Mouse (Mus musculus) liver, embryonic 15.5 days (tissue): ENCODE data around the gene Il27. TPM values are rescaled to one million over a fixed set of nuclear protein-coding genes. Genes with fewer than 3 reads are reported as not detected.

Experiments used
- ATAC-seq: fragments of 200-750 bp; cut with Nextera tagmentation; 2 replicates; pipeline ENCODE4 v1.8.0; 2017; ENCODE audit warnings: moderate number of reproducible peaks, mild to moderate bottlenecking, moderate library complexity; ENCODE audit not compliant: insufficient read depth
- H3K27ac ChIP-seq: fragments of 300-500 bp; sonication (generic); replicated peaks from 2 replicates; pipeline ENCODE4 v1.5.1; 2015; ENCODE audit warnings: mild to moderate bottlenecking, inconsistent platforms
- H3K27me3 ChIP-seq: fragments of 300-500 bp; sonication (generic); 2 replicates; pipeline ENCODE4 v1.6.1; 2015; ENCODE audit warnings: mild to moderate bottlenecking, inconsistent platforms
- H3K36me3 ChIP-seq: fragments of 300-500 bp; sonication (generic); replicated peaks from 2 replicates; pipeline ENCODE4 v1.6.1; 2015; ENCODE audit warnings: moderate library complexity, mild to moderate bottlenecking, inconsistent platforms
- H3K4me1 ChIP-seq: fragments of 300-500 bp; sonication (generic); replicated peaks from 2 replicates; pipeline ENCODE4 v1.6.1; 2015; ENCODE audit warnings: inconsistent platforms
- H3K4me2 ChIP-seq: fragments of 300-500 bp; sonication (generic); 2 replicates; pipeline ENCODE4 v1.6.1; 2015; ENCODE audit warnings: moderate library complexity, mild to moderate bottlenecking, inconsistent platforms
- H3K4me3 ChIP-seq: fragments of 300-500 bp; sonication (generic); replicated peaks from 2 replicates; pipeline ENCODE4 v1.5.1; 2015; ENCODE audit warnings: mild to moderate bottlenecking, inconsistent platforms
- H3K9ac ChIP-seq: fragments of 300-500 bp; sonication (generic); 2 replicates; pipeline ENCODE4 v1.6.1; 2015; ENCODE audit warnings: moderate library complexity, mild to moderate bottlenecking, inconsistent platforms
- H3K9me3 ChIP-seq: fragments of 300-500 bp; sonication (generic); replicated peaks from 2 replicates; pipeline ENCODE4 v1.6.1; 2016; ENCODE audit warnings: inconsistent platforms
- WGBS: fragments of 180-500 bp; shearing (Covaris S2); methylation state at CpG from one replicate; pipeline ENCODE4 v1.1.7; 2015; ENCODE audit warnings: mixed read lengths; ENCODE audit not compliant: insufficient replicate concordance; 5-methylcytosine and 5-hydroxymethylcytosine counted together
- polyA plus RNA-seq: library from polyadenylated mRNA; unstranded; fragments of >200 nt; fragmentation: Nextera tagmentation; extraction: Ambion mirVana; gene quantifications from 2 replicates; pipeline ENCODE4 v1.2.1, GENCODE M21; 2015

The Il27 gene
- polyA plus RNA-seq, 1 experiment from 2014 or later, result 0.12 TPM

DNA sequence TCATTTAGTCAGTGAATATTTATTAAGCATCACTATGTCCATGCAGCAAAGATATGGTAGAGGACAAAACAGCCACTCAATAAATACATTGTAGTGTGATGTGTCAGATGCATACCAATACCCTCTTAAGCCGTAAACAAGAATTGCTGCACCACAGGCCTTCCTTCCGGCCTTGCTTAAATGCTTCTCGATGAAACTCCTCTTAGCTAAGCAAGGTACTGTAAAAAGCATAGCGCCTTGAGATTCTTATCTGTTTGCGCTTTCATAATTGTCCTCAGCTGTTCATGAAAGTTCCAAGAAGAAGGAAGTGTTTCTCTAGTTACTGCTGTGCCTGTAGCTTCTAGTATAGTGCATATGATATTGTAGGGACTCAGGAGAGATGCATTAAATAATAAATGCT, 11.9 kb upstream of the Il27 start:
- Histone ChIP-seq H3K36me3 (no peaks in the 10 kb centered on the region), H3K4me2 (no peak overlapping the region), H3K27ac (no peak overlapping the region), H3K9me3 (no peaks in the 10 kb centered on the region), H3K4me1 (0 out of 2 replicates have a peak, but pooled peaks cover 4% of the 10 kb centered on the region), H3K9ac (no peak overlapping the region), H3K27me3 (no peaks in the 10 kb centered on the region), H3K4me3 (no peak overlapping the region)
- ATAC-seq, result no peak
- 45% methylated on average over 5 of the region's 5 CpGs for WGBS

DNA sequence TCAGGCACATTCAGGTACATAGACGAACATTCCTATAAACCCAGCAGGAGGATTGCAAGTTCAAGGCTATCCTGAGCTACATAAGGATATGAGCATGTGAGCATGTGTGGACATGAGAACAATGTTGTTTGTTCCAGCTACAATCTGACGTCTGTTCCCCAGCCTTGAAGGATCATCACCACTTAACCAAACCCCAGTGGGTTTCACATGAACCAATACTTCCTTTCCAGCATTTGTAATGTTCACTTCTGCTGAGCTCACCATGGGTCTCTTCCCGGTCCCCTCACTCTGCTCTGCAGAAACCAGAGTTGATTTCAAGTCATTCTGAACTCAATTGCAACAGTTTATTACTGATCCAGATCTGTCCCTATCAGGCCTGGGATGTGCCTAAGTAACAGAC, 7.9 kb upstream of the Il27 start:
- WGBS, result 41% methylated on average over 3 of the region's 3 CpGs

DNA sequence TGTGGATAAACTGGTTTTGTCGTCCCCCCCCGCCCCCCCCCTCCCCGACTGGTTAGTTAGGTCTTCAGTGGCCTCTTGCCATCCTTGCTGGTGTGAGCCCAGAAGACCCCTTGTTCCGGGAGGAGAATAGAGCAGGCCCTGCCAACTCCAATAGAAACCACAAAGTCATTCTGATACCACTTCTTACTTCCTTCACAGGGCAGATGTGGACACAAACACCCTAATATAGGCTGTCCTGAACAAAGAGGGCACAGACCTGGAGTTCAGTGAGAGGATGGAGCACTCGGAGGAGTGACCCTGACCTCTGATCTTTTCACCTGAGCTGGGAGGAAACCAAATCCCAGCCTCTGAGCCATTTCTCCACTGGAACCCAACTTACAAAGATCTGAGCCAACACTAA, 7.2 kb upstream of the Il27 start:
- H3K4me1 ChIP-seq, result 0 out of 2 replicates have a peak, but pooled peaks cover 11% of the 10 kb centered on the region
- H3K9me3 ChIP-seq, result no peaks in the 10 kb centered on the region
- H3K9ac ChIP-seq, result no peak overlapping the region
- 20% methylated on average over 4 of the region's 5 CpGs for whole genome bisulfite sequencing
- no peak overlapping the region for H3K4me2 ChIP-seq
- H3K4me3 ChIP-seq, result no peak overlapping the region
- no peak overlapping the region for H3K27ac ChIP-seq
- H3K27me3 ChIP-seq, result no peaks in the 10 kb centered on the region
- no peaks in the 10 kb centered on the region for H3K36me3 ChIP-seq
- ATAC-seq, result no peak

More for the DNA sequence above, 7.9 kb upstream of the Il27 start:
- H3K27ac ChIP-seq, result no peak overlapping the region
- H3K27me3 ChIP-seq, result no peaks in the 10 kb centered on the region
- H3K9me3 ChIP-seq, result no peaks in the 10 kb centered on the region
- H3K4me2 ChIP-seq, result no peak overlapping the region
- H3K9ac ChIP-seq, result no peak overlapping the region
- 0 out of 2 replicates have a peak, but pooled peaks cover 11% of the 10 kb centered on the region for H3K4me1 ChIP-seq
- ATAC-seq, result no peak
- no peak overlapping the region for H3K4me3 ChIP-seq
- no peaks in the 10 kb centered on the region for H3K36me3 ChIP-seq

DNA sequence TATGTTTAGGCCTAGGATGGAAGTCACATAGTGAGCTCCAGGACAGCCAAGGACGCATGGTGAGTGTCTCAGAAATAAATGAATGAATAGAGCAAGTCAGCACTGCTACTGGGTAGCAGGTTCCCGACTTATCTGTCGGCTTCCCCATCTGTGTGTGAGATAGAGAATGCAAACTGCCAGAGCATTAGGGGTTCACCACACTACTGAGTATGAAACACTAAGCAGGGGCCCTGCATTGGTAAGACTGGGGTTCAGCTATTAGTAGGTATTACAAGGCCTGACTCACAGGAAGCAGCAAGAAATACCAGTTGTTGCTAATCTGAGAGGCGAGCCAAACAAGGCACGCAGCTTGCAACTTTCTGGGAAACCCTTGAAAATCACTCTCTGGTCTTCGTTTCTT, 4.2 kb upstream of the Il27 start:
- ATAC-seq, result no peak
- Histone ChIP-seq H3K4me2 (no peak overlapping the region), H3K4me1 (peaks cover 14% of the 10 kb centered on the region; the same call in 1 of the 2 replicates), H3K36me3 (no peaks in the 10 kb centered on the region), H3K9ac (no peak overlapping the region), H3K27me3 (no peaks in the 10 kb centered on the region), H3K9me3 (no peaks in the 10 kb centered on the region), H3K27ac (no peak overlapping the region), H3K4me3 (no peak overlapping the region)
- 36% methylated on average over 6 of the region's 6 CpGs for WGBS

DNA sequence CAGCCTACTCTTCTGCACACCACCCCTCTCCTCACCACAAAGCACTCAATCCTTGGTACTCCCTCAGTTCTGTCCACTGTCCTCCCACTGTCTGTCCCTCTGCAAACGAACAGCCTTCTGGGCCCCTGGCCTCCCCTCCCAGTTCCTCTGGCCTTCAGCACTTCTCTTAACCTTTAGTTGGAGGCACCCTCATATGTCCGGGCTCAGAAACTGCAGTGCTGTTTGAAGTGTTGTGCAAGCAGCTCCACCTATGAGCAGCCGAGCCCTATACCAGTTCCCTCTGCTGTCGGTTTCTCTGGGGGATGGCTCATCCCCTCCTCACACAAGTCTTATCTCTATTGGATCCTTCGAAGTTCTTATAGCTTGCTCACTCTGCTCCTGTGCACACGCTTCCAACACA, 1.7 kb upstream of the Il27 start:
- H3K36me3 ChIP-seq, result no peaks in the 10 kb centered on the region
- no peak overlapping the region for H3K9ac ChIP-seq
- H3K9me3 ChIP-seq, result no peaks in the 10 kb centered on the region
- H3K27ac ChIP-seq, result no peak overlapping the region
- no peak overlapping the region for H3K4me3 ChIP-seq
- no peak overlapping the region for H3K4me2 ChIP-seq
- H3K27me3 ChIP-seq, result 0 out of 2 replicates have a peak, but pooled peaks cover 7% of the 10 kb centered on the region
- ATAC-seq, result no peak
- H3K4me1 ChIP-seq, result peaks cover 12% of the 10 kb centered on the region; the same call in 1 of the 2 replicates
- 15% methylated on average over 6 of the region's 6 CpGs for WGBS

DNA sequence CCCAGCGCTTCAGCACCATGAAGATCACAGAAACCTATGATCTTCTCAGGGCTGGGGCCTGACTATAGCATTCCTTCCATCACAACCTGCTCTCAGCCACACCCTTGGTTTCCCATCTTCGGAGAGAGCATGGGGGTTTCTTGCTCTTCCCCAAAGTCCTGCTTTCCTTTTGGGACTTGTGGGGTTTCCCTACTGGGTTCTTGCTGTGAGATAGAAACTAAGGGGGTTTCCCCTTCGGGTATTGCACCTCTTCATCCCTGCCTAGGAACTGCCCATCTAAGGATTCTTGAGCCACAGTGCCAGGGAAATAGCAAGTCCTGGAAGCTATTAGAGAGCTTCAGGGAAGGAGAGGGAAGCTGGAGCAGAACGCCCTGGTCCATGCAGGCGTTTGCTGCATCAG, 1.1 kb upstream of the Il27 start:
- no peaks in the 10 kb centered on the region for H3K36me3 ChIP-seq
- no peak for ATAC-seq
- no peak overlapping the region for H3K9ac ChIP-seq
- H3K27me3 ChIP-seq, result 0 out of 2 replicates have a peak, but pooled peaks cover 7% of the 10 kb centered on the region
- H3K4me2 ChIP-seq, result no peak overlapping the region
- H3K4me1 ChIP-seq, result peaks cover 10% of the 10 kb centered on the region; the same call in 1 of the 2 replicates
- no peaks in the 10 kb centered on the region for H3K9me3 ChIP-seq
- WGBS, result 56% methylated on average over 5 of the region's 5 CpGs
- no peak overlapping the region for H3K27ac ChIP-seq
- H3K4me3 ChIP-seq, result no peak overlapping the region

DNA sequence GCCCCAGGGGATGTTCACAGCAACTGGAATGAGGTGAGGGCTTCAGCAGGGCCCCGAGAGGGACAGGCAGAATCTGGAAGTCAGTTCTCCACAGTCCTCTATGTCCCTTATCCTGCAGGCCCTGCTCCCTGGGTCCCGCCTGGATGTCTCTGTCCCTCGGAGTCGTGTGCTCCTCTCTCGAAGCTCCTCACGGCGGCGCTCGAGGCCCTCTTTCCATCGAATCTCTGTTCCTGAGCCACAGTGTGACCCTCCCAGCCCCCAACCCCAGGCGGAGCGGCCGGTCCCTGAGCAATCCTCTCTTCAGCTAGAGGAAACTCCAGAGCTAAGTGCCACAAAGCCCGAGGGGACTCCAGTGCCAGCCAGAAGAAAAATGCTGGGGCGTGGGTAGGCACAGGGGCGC, 7.0 kb downstream of the Il27 start:
- WGBS, result 20% methylated on average over 16 of the region's 16 CpGs
- H3K9ac ChIP-seq, result no peak overlapping the region
- H3K27me3 ChIP-seq, result peaks cover 21% of the 10 kb centered on the region; the same call in 1 of the 2 replicates
- H3K4me3 ChIP-seq, result no peak overlapping the region
- no peak for ATAC-seq
- H3K4me2 ChIP-seq, result no peak overlapping the region
- no peaks in the 10 kb centered on the region for H3K36me3 ChIP-seq
- H3K27ac ChIP-seq, result no peak overlapping the region
- H3K9me3 ChIP-seq, result no peaks in the 10 kb centered on the region
- peaks cover 25% of the 10 kb centered on the region for H3K4me1 ChIP-seq

DNA sequence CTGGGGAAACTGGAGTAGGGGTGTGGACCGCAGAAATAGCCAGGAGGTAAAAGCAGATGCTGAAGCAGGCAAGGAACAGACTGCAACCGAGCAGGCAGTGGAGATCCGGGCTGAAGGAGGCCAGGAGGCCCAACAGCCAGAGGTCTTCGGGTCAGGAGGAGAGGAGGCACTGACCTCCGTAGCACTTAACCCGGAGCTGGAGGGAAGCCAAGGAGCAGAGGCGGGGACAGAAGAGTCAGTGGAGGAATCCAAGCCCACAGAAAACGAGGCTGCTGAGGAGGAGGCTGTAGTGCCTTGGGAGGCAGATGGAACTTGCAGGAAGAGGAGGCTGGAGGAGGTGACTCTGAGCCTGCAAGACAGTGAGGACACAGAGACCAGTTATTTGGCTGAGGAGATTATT, 7.9 kb downstream of the Il27 start:
- no peaks in the 10 kb centered on the region for H3K36me3 ChIP-seq
- no peak overlapping the region for H3K27ac ChIP-seq
- H3K4me3 ChIP-seq, result no peak overlapping the region
- no peak overlapping the region for H3K4me2 ChIP-seq
- 63% methylated on average over 8 of the region's 8 CpGs for WGBS
- peaks cover 15% of the 10 kb centered on the region; the same call in 1 of the 2 replicates for H3K27me3 ChIP-seq
- H3K4me1 ChIP-seq, result peaks cover 28% of the 10 kb centered on the region
- no peak for ATAC-seq
- H3K9me3 ChIP-seq, result no peaks in the 10 kb centered on the region
- H3K9ac ChIP-seq, result no peak overlapping the region

DNA sequence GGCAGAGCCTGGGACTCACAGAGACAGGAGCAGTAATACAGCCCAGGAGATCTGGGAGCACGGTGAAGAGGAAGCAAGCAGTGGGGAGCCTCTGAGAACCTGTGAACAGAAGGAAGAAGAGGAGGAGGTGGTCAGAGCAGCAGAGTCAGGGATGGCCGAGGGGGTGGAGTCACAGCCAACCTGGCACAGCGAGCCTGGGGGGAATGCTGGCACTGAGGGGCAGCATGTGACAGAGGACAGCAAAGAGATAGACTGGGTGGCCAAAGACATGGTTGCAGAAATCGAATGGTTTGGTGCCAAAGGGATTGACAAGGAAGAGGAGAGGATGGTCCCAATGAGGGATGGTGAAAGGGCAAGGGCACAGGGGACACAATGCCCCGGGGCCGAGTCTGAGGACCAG, 9.0 kb downstream of the Il27 start, which contains the start of gene Cln3:
Gene Cln3 (minus strand): TSS at position 101 of the 400 bp plus-strand sequence.
- H3K36me3 ChIP-seq, result no peaks in the 10 kb centered on the region
- H3K4me2 ChIP-seq, result peak within 1 kb of the TSS; percentile 89
- peak within 1 kb of the TSS; percentile 68 for H3K27ac ChIP-seq
- H3K4me3 ChIP-seq, result peak within 1 kb of the TSS; percentile 61
- H3K9me3 ChIP-seq, result no peaks in the 10 kb centered on the region
- no peak for ATAC-seq
- H3K27me3 ChIP-seq, result peaks cover 15% of the 10 kb centered on the region; the same call in 1 of the 2 replicates
- 48% methylated on average over 6 of the region's 6 CpGs for WGBS
- H3K4me1 ChIP-seq, result peaks cover 28% of the 10 kb centered on the region
- peak within 1 kb of the TSS; percentile 9; the same call in 1 of the 2 replicates for H3K9ac ChIP-seq

DNA sequence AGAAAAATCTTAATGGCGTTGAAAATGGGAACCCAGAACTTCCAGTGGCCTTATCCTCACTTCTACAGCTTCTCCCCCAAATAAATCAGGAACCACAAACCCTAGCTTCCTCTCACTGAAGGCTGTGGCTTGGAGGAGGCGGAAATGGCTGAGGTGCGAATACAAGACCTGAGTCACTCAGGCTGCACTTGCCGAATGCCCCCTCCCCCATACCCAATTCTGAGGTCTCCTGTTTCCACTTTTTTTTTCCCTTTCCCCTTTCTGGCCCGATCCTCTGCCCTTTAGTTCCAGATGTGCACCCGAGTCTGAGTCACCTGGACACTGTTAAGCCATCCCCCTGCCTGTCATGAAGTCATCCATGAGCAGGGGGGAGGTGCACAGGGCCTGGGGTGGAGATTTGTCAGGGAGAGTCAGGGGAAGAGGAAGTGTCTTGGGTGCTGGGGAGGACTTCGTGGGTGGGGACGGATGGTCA, 10.2 kb downstream of the Il27 start, which contains the start of gene Apobr:
Gene Apobr (plus strand): TSS at position 437 of the 472 bp plus-strand sequence.
- H3K4me3 ChIP-seq, result peak within 1 kb of the TSS; percentile 61
- peaks cover 15% of the 10 kb centered on the region; the same call in 1 of the 2 replicates for H3K27me3 ChIP-seq
- ATAC-seq, result no peak
- WGBS, result 22% methylated on average over 8 of the region's 8 CpGs
- H3K27ac ChIP-seq, result peak within 1 kb of the TSS; percentile 68
- H3K4me2 ChIP-seq, result peak within 1 kb of the TSS; percentile 89
- H3K9me3 ChIP-seq, result no peaks in the 10 kb centered on the region
- 0 out of 2 replicates have a peak, but pooled peaks cover 6% of the 10 kb centered on the region for H3K36me3 ChIP-seq
- H3K9ac ChIP-seq, result peak within 1 kb of the TSS; percentile 9; the same call in 1 of the 2 replicates
- peaks cover 28% of the 10 kb centered on the region for H3K4me1 ChIP-seq

DNA sequence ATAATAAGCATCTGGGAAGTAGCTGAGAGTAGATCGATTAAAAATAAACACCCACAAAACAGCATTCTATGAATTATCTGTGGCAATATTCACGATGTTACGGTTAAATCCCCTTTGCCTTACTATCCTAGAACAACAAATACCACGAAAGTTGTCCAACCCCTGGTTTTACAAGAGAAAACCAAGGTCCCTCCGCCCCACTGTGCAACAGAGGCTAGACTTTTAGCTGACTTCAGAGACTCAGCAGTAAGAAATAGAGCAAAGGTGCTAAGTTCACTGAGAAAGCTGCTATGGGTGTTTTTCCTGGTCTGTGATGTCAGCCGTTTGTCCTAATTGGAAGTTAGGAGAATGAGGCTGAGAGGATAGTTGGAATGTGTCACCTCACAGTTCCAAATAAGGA, 11.0 kb downstream of the Il27 start:
- H3K36me3 ChIP-seq, result 0 out of 2 replicates have a peak, but pooled peaks cover 6% of the 10 kb centered on the region

More for the DNA sequence above, 11.0 kb downstream of the Il27 start:
- WGBS, result 33% methylated on average over 6 of the region's 6 CpGs
- peak overlapping the region; percentile 68; the same call in 1 of the 2 replicates for H3K27ac ChIP-seq
- H3K27me3 ChIP-seq, result peaks cover 15% of the 10 kb centered on the region; the same call in 1 of the 2 replicates
- peaks cover 28% of the 10 kb centered on the region for H3K4me1 ChIP-seq
- no peak for ATAC-seq
- H3K4me2 ChIP-seq, result peak overlapping the region; percentile 89
- H3K9ac ChIP-seq, result no peak overlapping the region
- H3K9me3 ChIP-seq, result no peaks in the 10 kb centered on the region
- peak overlapping the region; percentile 61 for H3K4me3 ChIP-seq
